Mouse (Mus musculus) heart, adult 9 months (tissue): ENCODE results near the gene Ltbp1.

Experiments used
- DNase-seq, 2 experiments: peaks; one replicate each; pipeline ENCODE4 v3.0.0; 2022; ENCODE audit warnings: low spot score in 2 of 2

Ltbp1 gene

DNA sequence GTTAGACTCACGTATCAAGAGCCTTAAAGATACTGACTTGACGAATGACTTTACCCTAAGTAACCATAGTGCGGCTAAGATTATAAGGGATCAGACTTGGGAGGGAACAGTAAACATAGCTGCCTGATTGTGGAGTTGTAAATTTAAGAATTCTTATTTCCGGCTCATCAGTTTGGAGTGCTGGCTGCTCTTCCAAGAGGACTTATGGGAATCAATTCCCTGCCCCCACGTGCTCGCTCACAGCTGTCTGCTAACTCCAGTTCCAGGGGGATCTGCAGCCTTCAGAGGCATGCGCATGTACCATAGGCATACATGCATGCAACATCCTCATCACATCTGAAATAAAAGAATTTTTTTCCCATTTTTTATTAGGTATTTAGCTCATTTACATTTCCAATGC is 61.0 kb downstream of the Ltbp1 start:
- DNase-seq = no peak

- no peak for DNase-seq
These were observed 61.9 kb downstream of the Ltbp1 start for GRCm38 (mm10) chr17:75067314-75067713.

DNA sequence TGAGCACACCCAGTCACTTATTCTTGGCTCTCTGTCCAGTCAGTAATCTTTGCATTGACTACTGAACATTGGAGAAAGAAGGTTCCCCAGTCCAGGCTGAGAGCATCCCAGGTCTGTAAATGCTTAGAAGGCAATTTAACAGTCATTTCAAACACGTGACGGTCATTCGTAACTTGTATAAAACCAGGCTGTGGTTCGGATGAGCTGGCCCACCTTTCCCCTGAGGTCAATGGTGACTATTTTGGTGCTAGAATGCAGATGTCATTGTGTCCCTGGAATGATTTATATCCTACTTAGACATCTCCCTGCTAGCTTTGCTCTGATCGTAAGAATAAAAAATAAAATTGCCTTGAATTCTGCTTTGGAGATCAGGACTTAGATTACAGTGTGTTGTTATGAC is 63.9 kb downstream of the Ltbp1 start:
- DNase-seq = no peak

- peak; percentile 34 to 48 for DNase-seq
These were observed 65.8 kb downstream of the Ltbp1 start for GRCm38 (mm10) chr17:75071174-75071573.

DNA sequence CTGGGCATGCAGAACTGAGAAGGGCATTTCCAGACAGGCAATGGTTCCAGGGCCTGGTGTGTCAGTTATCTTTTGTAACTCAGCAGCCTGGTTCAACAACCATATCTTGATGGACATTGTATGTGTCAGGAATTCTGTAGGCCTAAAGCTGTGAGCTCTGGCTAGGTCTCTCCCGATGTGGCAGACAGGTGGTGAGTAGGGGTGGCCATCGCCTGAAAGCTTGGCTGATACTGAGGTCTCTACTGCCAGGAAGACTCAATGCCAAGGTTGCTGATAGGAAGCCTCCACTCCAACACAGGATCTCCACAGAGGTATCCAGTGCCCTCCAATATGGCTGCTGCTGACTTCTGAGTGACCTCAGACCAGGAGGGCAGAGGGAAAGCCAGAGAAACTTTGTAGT is 66.4 kb downstream of the Ltbp1 start:
- peak; percentile 77 to 78 for DNase-seq

GRCm38 (mm10) chr17:75073887-75074286 is 68.5 kb downstream of the Ltbp1 start:
- peak; percentile 64 to 66 for DNase-seq

DNA sequence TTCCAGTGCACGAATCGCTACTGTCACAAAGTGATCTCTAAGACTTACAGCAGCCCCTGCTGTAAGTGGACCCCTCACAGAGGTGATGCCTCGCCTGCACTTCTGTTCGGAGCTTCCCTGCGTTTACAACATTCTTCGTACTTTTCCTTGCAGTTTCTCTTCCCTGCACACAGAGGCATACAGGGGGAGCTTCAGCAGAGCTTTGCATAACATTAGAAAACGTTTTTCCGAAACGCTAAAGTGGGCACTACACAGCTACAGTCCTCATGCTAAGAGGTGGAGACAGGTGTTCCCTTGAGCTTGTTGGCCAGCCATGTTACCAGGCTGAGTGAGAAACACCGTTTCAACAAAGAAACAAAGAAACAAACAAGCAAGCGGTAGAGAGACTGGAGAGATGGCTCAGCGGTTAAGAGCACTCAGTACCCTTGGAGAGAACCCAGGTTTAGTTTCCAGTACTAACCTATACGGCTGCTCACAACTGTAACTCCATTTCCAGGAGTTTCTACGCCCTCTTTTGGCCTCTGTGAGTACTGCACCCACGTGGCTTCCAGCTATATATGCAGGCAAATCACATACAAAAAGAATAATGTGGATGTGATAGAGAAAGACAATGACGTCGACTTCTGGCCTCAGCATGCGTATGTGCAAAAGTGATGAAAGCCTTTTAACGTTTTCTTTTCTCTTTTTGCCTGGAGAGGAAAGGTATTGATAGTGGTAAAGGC is 69.8 kb downstream of the Ltbp1 start:
- peak in 1 of 2 experiments; percentile 45 for DNase-seq

- no peak for DNase-seq
These were observed 76.0 kb downstream of the Ltbp1 start for GRCm38 (mm10) chr17:75081401-75081800.

DNA sequence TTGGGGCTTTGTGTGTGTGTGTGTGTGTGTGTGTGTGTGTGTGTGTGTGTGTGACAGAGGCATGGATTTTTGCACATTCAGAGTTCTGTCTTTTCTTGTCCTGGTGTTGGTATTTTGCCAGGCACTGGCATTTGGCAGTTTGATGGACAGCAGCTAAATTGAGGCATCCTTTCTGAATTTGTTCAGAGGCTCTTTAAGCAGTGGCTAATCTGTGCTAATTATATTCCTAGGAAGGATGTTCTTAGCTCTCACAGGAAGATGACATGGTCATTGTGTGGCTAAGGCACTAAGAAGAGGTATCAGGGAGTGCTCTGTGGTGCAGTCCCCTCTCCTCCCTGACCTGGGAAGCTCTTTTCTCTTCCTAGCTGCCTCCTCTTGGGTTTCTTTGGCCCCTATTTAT is 77.1 kb downstream of the Ltbp1 start:
- DNase-seq = no peak

GRCm38 (mm10) chr17:75087296-75087941 is 82.1 kb downstream of the Ltbp1 start:
- peak in 1 of 2 experiments; percentile 45 for DNase-seq

- DNase-seq = no peak
These were observed 82.9 kb downstream of the Ltbp1 start for GRCm38 (mm10) chr17:75088232-75088631.

DNA sequence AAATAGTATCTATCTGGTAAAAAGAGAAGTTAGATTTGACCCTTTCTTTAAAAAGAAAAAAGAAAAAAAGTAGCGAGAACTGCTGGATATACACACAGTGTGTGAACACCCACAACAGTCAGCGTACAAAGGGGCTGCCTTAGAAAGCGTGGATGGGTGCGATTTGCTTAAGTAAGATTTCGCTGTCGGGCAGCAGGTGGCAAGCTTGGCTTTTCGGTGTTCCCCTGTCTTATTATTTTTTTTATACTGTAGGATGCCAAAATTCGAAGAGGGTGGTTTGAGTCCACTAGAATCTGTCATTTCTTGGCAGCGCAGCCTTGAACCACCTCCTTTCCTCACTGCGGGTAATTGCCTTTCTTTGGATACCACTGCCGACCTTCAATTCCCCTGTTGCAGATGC is 83.4 kb downstream of the Ltbp1 start:
- DNase-seq = peak in 1 of 2 experiments; percentile 45

- DNase-seq = no peak
These were observed 85.2 kb downstream of the Ltbp1 start for GRCm38 (mm10) chr17:75090556-75090955.

DNA sequence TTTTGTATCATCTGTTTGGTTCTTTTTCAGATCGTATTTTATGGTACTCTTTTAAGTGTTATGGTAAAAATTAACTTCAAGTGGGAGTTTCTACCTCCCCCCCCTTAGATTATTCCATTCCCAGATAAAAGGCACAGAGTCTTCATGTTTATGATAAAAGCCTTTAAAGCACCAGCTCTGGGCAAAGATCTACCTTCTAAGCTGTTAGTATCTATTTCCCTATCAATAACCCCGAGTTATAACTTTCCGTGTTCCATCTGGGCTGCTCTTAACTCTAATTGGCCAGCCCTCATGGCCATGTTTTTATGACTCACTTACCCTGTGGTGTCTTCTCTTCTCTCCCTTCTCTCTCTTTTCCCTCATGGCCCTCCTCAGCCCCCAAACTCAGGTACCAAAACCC is 88.2 kb downstream of the Ltbp1 start:
- no peak for DNase-seq

- DNase-seq = peak; percentile 33 to 37
These were observed 89.2 kb downstream of the Ltbp1 start for GRCm38 (mm10) chr17:75094591-75094990.

DNA sequence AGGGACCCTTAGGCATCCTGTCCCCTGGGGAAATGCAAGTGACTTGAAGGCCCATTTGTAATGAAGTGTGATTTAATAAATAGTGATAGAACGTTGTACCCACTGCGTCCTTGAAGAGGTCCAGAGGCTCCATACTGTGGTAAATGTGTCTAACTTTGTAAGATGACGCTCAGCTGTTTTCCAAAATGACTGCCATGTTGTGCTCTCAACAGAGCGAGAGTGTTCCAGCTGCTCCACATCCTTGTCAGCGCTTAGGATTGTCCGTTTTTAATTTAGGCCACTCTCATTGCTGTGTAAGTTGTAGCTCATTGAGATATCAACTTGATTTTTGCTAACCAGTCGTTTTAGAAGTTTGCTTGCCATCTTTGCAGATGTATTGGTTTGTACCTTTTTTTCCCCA is 91.4 kb downstream of the Ltbp1 start:
- no peak for DNase-seq

GRCm38 (mm10) chr17:75097367-75097766 is 92.0 kb downstream of the Ltbp1 start:
- DNase-seq = no peak

DNA sequence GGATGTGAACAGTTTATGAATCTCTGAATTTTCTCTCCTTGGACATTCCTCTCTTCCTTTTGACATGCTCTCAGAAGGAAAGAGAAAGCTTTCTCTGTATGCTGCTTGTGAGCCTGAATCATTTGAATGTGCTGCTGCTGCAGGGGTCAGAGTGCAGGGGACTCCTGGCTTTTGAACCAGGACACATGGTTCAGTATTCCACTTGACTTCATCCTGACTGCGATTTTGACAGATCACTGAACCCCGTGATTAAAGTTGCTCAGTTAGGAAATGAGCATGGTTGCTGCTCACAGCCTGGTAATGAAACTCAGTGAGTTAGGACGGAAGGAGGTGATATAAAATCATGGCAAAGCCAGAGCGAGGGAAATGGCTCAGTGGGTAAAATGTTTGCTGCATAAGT is 95.8 kb downstream of the Ltbp1 start:
- no peak for DNase-seq

DNA sequence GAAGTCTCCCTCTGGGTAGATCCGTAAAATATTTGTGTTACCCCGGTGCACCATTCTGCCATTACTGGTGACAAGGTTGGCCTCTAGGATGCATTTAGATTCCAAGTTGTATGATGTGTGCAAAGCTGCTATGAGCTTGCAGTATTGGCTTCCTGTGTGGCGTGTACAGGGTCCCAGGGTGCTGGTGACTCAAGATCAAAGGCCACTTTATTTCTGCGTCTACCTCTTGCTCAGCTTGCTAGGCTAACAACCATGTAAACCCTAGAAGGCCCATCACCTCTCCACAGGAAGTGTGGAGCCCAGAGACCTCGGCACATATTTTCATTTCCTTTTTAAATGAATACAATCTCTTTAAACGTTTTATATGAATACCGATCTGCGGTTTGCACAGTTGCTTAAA is 96.6 kb downstream of the Ltbp1 start:
- no peak for DNase-seq

DNA sequence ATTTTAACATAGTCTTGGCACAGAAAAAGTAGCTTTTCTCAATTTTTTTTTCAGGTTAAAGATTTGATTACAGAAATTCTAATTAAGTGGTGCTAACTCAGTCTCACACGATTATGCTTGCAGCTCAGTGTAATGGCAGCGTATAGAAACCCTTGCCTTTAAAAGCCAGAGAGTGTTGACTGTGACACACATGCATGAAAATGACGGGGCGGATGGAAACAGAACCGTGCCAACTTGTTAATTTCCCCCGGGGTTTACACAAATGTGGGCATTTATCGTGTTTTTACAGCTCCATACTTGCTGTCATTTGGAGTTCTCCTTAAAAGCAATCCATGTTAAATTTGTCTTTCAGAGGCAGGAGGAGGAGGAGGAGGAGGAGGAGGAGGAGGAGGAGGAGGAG is 102.0 kb downstream of the Ltbp1 start:
- no peak for DNase-seq

DNA sequence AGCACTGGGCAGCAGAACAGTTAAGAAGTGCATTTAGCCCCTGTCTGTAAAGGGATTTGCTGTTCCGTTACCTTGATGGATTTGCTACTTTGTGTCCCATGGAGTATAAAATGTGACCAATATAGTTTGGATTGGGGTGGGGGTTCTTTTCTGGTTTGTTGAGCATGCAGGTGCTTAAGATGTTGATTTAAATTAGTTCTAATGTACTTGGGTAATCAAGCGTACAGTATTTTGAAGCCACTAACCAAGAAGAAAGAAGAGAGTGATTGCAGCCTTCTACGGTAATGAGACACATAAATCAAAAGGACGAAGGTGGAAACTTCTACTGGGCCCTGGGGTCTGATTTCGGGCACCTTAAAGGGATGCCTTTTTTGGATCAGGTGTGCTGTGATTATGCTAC is 102.5 kb downstream of the Ltbp1 start:
- DNase-seq = no peak

DNA sequence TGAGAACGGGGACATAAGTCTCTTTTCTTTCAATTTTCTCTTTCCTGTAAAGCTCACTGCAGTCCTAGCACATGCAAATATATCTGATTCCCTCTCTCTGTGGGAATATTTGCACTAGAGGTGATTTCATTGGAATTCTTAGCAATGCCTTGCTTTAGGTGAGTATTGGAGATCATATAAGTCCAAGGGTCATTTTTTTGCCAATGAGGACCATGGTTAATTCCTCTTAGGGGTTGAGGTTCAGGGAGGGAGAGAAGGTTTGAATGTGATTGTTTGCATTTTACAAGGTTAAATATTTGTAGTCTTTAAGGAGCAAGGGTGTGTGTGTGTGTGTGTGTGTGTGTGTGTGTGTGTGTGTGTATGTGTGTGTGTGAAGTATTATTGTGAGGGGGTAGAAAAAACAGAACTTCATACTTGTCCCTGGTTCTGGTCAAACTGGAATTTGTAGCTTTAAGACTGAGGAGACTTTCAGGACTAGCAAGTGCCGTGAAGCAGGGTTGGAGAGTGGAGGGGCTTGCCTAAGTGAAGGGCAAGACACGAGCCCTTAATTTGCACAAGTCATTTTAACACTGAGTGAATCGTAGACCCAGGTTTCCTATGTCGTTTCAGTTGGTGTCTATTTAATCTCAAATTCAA is 103.8 kb downstream of the Ltbp1 start:
- no peak for DNase-seq
